Mouse (Mus musculus): ENCODE measurements around the gene Snrpc. TPM values are rescaled to one million over a fixed set of nuclear protein-coding genes. Genes with fewer than 3 reads are reported as not detected.
"Not testable (repeated sequence)": the region's sequence is repeated elsewhere in the genome, so short reads cannot be mapped to it uniquely, and the experiment has no call there.

The Snrpc gene
- 734 and 1,027 TPM in 2 replicates for polyA plus RNA-seq (2012)

GRCm38 (mm10) chr17:27837850-27838249 is at the start of gene Snrpc:
TSS of gene Snrpc (plus strand) at chr17:27838150.
- not testable (repeated sequence) for TF ChIP-seq GATA1 (IDR thresholded peaks at IDR 0.05; ENCODE audit: low read length)

- TF ChIP-seq GATA1 (IDR thresholded peaks at IDR 0.05; ENCODE audit: low read length) = no peak
Measured at GRCm38 (mm10) chr17:27788456-27789172, 49.3 kb upstream of the Snrpc start.

GRCm38 (mm10) chr17:27790015-27790414 is 47.9 kb upstream of the Snrpc start:
- TF ChIP-seq GATA1 (IDR thresholded peaks at IDR 0.05; ENCODE audit: low read length) = no peak

GRCm38 (mm10) chr17:27790976-27791375 is 47.0 kb upstream of the Snrpc start:
- TF ChIP-seq GATA1 (IDR thresholded peaks at IDR 0.05; ENCODE audit: low read length) = no peak

GRCm38 (mm10) chr17:27791556-27791955 is 46.4 kb upstream of the Snrpc start:
- TF ChIP-seq GATA1 (IDR thresholded peaks at IDR 0.05; ENCODE audit: low read length) = no peak

GRCm38 (mm10) chr17:27792516-27792915 is 45.4 kb upstream of the Snrpc start:
- TF ChIP-seq GATA1 (IDR thresholded peaks at IDR 0.05; ENCODE audit: low read length) = no peak

- TF ChIP-seq GATA1 (IDR thresholded peaks at IDR 0.05; ENCODE audit: low read length) = no peak
Measured at GRCm38 (mm10) chr17:27793144-27793543, 44.8 kb upstream of the Snrpc start.

- TF ChIP-seq GATA1 (IDR thresholded peaks at IDR 0.05; ENCODE audit: low read length) = no peak
Measured at GRCm38 (mm10) chr17:27796780-27797179, 41.2 kb upstream of the Snrpc start.

GRCm38 (mm10) chr17:27797341-27797872 is 40.5 kb upstream of the Snrpc start:
- TF ChIP-seq GATA1 (IDR thresholded peaks at IDR 0.05; ENCODE audit: low read length) = no peak

GRCm38 (mm10) chr17:27799771-27800584 is 38.0 kb upstream of the Snrpc start:
- no peak for TF ChIP-seq GATA1 (IDR thresholded peaks at IDR 0.05; ENCODE audit: low read length)

- TF ChIP-seq GATA1 (IDR thresholded peaks at IDR 0.05; ENCODE audit: low read length) = no peak
Measured at GRCm38 (mm10) chr17:27800710-27801648, 37.0 kb upstream of the Snrpc start.

- no peak for TF ChIP-seq GATA1 (IDR thresholded peaks at IDR 0.05; ENCODE audit: low read length)
Measured at GRCm38 (mm10) chr17:27803752-27804151, 34.2 kb upstream of the Snrpc start.

- TF ChIP-seq GATA1 (IDR thresholded peaks at IDR 0.05; ENCODE audit: low read length) = no peak
Measured at GRCm38 (mm10) chr17:27804156-27804690, 33.7 kb upstream of the Snrpc start.

- no peak for TF ChIP-seq GATA1 (IDR thresholded peaks at IDR 0.05; ENCODE audit: low read length)
Measured at GRCm38 (mm10) chr17:27804803-27805770, 32.9 kb upstream of the Snrpc start.

Data from G1E-ER4 (cell line).